Mouse (Mus musculus) lung, embryonic 16.5 days (tissue): Measurements from ENCODE around the gene AC153137.1. TPM values are rescaled to one million over a fixed set of nuclear protein-coding genes. Genes with fewer than 3 reads are reported as not detected.

Experiments used
- polyA plus RNA-seq: library from polyadenylated mRNA; unstranded; fragments of >200 nt; fragmentation: Nextera tagmentation; extraction: Ambion mirVana; gene quantifications from 2 replicates; pipeline ENCODE4 v1.2.1, GENCODE M21; 2015

AC153137.1 gene
- polyA plus RNA-seq, 1 experiment from 2014 or later = not detected

Other genes with a start within 250 kb of the AC153137.1 start
- 27.7 and 29.4 TPM in 2 replicates for gene Phf3, start 104.0 kb downstream of the AC153137.1 start, polyA plus RNA-seq
- not detected in 2 replicates for gene Lgsn, start 198.4 kb upstream of the AC153137.1 start, polyA plus RNA-seq
- gene 4931428L18Rik, start 244.7 kb upstream of the AC153137.1 start, polyA plus RNA-seq = 0.14 TPM in 1 of 2 replicates, not detected in the other
- gene Pih1d3, start 244.9 kb upstream of the AC153137.1 start, polyA plus RNA-seq = not detected in 2 replicates